ENCODE assay signal across 8 mouse cellular contexts in genomic region chr9:101250981-101251643, GRCm38 (mm10). TPM values are rescaled to one million over a fixed set of nuclear protein-coding genes. Genes with fewer than 3 reads are reported as not detected.
DNase-seq lines count a peak whose midpoint lies in the region; ATAC-seq and TF ChIP-seq lines count a peak whose summit lies in the region.

No protein-coding gene starts in this region.

- H3K36me3 ChIP-seq in forebrain, postnatal 0 days (ENCODE audit: insufficient read depth) = no peaks in the 10 kb centered on the region
- no peaks in the 10 kb centered on the region for H3K36me3 ChIP-seq in hindbrain, embryonic 11.5 days (ENCODE audit: control insufficient read depth, insufficient read depth, low read length)
- no peaks in the 10 kb centered on the region for H3K36me3 ChIP-seq in midbrain, embryonic 16.5 days (ENCODE audit: control insufficient read depth, insufficient read depth, low read length)

- peak overlapping the region; percentile 65 for H3K4me3 ChIP-seq in forebrain, postnatal 0 days (ENCODE audit: low read depth, low read length)
- H3K4me3 ChIP-seq in hindbrain, embryonic 11.5 days (ENCODE audit: low read depth, low read length) = peak overlapping the region; percentile 79
- peak overlapping the region; percentile 87 for H3K4me3 ChIP-seq in midbrain, embryonic 16.5 days (ENCODE audit: low read depth, low read length)

- peak overlapping the region; percentile 83 for H3K27ac ChIP-seq in forebrain, postnatal 0 days (ENCODE audit: low read depth, low read length)
- H3K27ac ChIP-seq in hindbrain, embryonic 11.5 days (ENCODE audit: low read depth, low read length) = peak overlapping the region; percentile 95
- H3K27ac ChIP-seq in midbrain, embryonic 16.5 days (ENCODE audit: low read length) = peak overlapping the region; percentile 94

- H3K9ac ChIP-seq in forebrain, postnatal 0 days = peak overlapping the region; percentile 82
- H3K9ac ChIP-seq in hindbrain, embryonic 11.5 days (ENCODE audit: low read depth, low read length) = peak overlapping the region; percentile 83
- peak overlapping the region; percentile 95 for H3K9ac ChIP-seq in midbrain, embryonic 16.5 days (ENCODE audit: low read depth, low read length)

- peaks cover 16% of the 10 kb centered on the region for H3K4me1 ChIP-seq in forebrain, postnatal 0 days (ENCODE audit: insufficient read depth)
- H3K4me1 ChIP-seq in hindbrain, embryonic 11.5 days (replicated peaks; ENCODE audit: control insufficient read depth, insufficient read depth, low read length) = no peaks in the 10 kb centered on the region
- H3K4me1 ChIP-seq in midbrain, embryonic 16.5 days (ENCODE audit: control insufficient read depth, insufficient read depth, low read length) = peaks cover 27% of the 10 kb centered on the region

- no peaks in the 10 kb centered on the region for H3K9me3 ChIP-seq in forebrain, postnatal 0 days (ENCODE audit: low read length)
- H3K9me3 ChIP-seq in hindbrain, embryonic 11.5 days (ENCODE audit: control insufficient read depth, low read length) = no peaks in the 10 kb centered on the region
- no peaks in the 10 kb centered on the region for H3K9me3 ChIP-seq in midbrain, embryonic 16.5 days (replicated peaks; ENCODE audit: control insufficient read depth, low read length, poor library complexity, severe bottlenecking)

- peak; percentile 37 to 40 for DNase-seq in thymus, adult 18-20 months
- DNase-seq in thymus, postnatal 25 days = no peak
- peak; percentile 30 for DNase-seq in c-Kit-positive CD71-negative TER-119-negative erythroid progenitor cells, embryonic 14.5 days (ENCODE audit: low read depth)
- DNase-seq in forebrain, postnatal 0 days = peak; percentile 76
- peak; percentile 79 for DNase-seq in hindbrain, embryonic 11.5 days (ENCODE audit: low spot score)
- peak; percentile 85 for DNase-seq in liver
- peak; percentile 50 for DNase-seq in thymus, postnatal 14 days

- under 1% methylated on average over 57 of the region's 61 CpGs for WGBS in forebrain, postnatal 0 days
- under 1% methylated on average over 39 of the region's 61 CpGs for WGBS in hindbrain, embryonic 11.5 days
- under 1% methylated on average over 50 of the region's 61 CpGs for WGBS in midbrain, embryonic 16.5 days

- H3K27me3 ChIP-seq in forebrain, postnatal 0 days (ENCODE audit: insufficient read depth, low read length) = no peaks in the 10 kb centered on the region
- no peaks in the 10 kb centered on the region for H3K27me3 ChIP-seq in hindbrain, embryonic 11.5 days (ENCODE audit: control insufficient read depth, insufficient read depth, low read length)
- no peaks in the 10 kb centered on the region for H3K27me3 ChIP-seq in midbrain, embryonic 16.5 days (ENCODE audit: control insufficient read depth, insufficient read depth, low read depth, low read length)

- TF ChIP-seq CTCF in forebrain, postnatal 0 days (IDR thresholded peaks at IDR 0.05; ENCODE audit: low read depth) = no peak

- H3K4me2 ChIP-seq in forebrain, postnatal 0 days (ENCODE audit: low read depth) = peak overlapping the region; percentile 54
- peak overlapping the region; percentile 74 for H3K4me2 ChIP-seq in hindbrain, embryonic 11.5 days (replicated peaks; ENCODE audit: low read depth, low read length)
- peak overlapping the region; percentile 85 for H3K4me2 ChIP-seq in midbrain, embryonic 16.5 days (ENCODE audit: low read length)

- peak; percentile 89 for ATAC-seq in forebrain, postnatal 0 days
- ATAC-seq in hindbrain, embryonic 11.5 days (ENCODE audit: low FRiP score) = peak; percentile 96
- ATAC-seq in midbrain, embryonic 16.5 days = peak; percentile 95

RNA-seq across cellular contexts. Expression of gene Ppp2r3a, which starts 0.5 kb away (rescaled TPM):
- 40.8 and 45.5 TPM in 2 replicates for total RNA-seq in forebrain, postnatal 0 days (2014; rRNA removed)
- polyA plus RNA-seq in forebrain, postnatal 0 days (2015; fragmentation: Nextera tagmentation; extraction: Ambion mirVana) = 13.8 and 16.8 TPM in 2 replicates
- 18.0 and 21.4 TPM in 2 replicates for polyA plus RNA-seq in hindbrain, embryonic 11.5 days (2014; fragmentation: Nextera tagmentation; extraction: Ambion mirVana)
- 22.8 and 23.3 TPM in 2 replicates for polyA plus RNA-seq in midbrain, embryonic 16.5 days (2015; fragmentation: Nextera tagmentation; extraction: Ambion mirVana)
